Mouse (Mus musculus): ENCODE data around the gene Vps51.

GRCm38 (mm10) chr19:6118677-6119185 is 41.7 kb upstream of the Vps51 start:
- TF ChIP-seq CTCF (IDR thresholded peaks at IDR 0.05; ENCODE audit: insufficient read depth, low read depth, low read length), result no peak
- TF ChIP-seq POLR2A (IDR thresholded peaks at IDR 0.05; ENCODE audit: insufficient read depth, low read depth, low read length), result no peak
